Mouse (Mus musculus): ENCODE data around the gene Olfr368. TPM values are rescaled to one million over a fixed set of nuclear protein-coding genes. Genes with fewer than 3 reads are reported as not detected.

Olfr368 gene
- not detected for total RNA-seq (2021)
- long read RNA-seq, experiment 1, result 0 reads
- long read RNA-seq, experiment 2, result 0 reads

- no peak for DNase-seq
- intact Hi-C loops (cut with DNase I), result no loop called here
These were observed at the start of gene Olfr368 for GRCm38 (mm10) chr2:37326215-37326614. Gene Olfr368 (plus strand): TSS chr2:37326515.

GRCm38 (mm10) chr2:37333321-37333720 is 7.0 kb downstream of the Olfr368 start:
- intact Hi-C loops (cut with DNase I), result no loop called here

GRCm38 (mm10) chr2:37338497-37339187 is 12.3 kb downstream of the Olfr368 start:
- intact Hi-C loops (cut with DNase I), result no loop called here
- peak; percentile 43 to 73 for DNase-seq

More at GRCm38 (mm10) chr2:37333321-37333720, 7.0 kb downstream of the Olfr368 start:
- no peak for DNase-seq

- DNase-seq, result no peak
- intact Hi-C loops (cut with DNase I), result no loop called here
These were observed 25.4 kb downstream of the Olfr368 start for GRCm38 (mm10) chr2:37351671-37352070.

GRCm38 (mm10) chr2:37355571-37355970 is 29.3 kb downstream of the Olfr368 start:
- intact Hi-C loops (cut with DNase I), result no loop called here
- DNase-seq, result no peak

GRCm38 (mm10) chr2:37358633-37359540 is 32.6 kb downstream of the Olfr368 start, which contains the start of gene Pdcl:
Gene Pdcl (minus strand): TSS chr2:37359332.
- DNase-seq, result peak; percentile 87 to 88
- intact Hi-C loops (cut with DNase I), result no loop called here

- no peak for DNase-seq
- intact Hi-C loops (cut with DNase I), result no loop called here
These were observed 33.6 kb downstream of the Olfr368 start for GRCm38 (mm10) chr2:37359908-37360307.

- no peak for DNase-seq
- intact Hi-C loops (cut with DNase I), result loop anchor here (5.0 kb wide), 1 partner anchor 37 kb away; no protein-coding TSS in a partner anchor
These were observed 44.3 kb downstream of the Olfr368 start for GRCm38 (mm10) chr2:37370651-37371050.

- intact Hi-C loops (cut with DNase I), result no loop called here
These were observed 49.7 kb downstream of the Olfr368 start for GRCm38 (mm10) chr2:37376018-37376417.

GRCm38 (mm10) chr2:37380189-37380588 is 53.9 kb downstream of the Olfr368 start:
- intact Hi-C loops (cut with DNase I), result no loop called here
- peak; percentile 42 to 69 for DNase-seq

More at GRCm38 (mm10) chr2:37376018-37376417, 49.7 kb downstream of the Olfr368 start:
- DNase-seq, result no peak

Other genes with a start within 250 kb of the Olfr368 start
- gene Olfr361, start 237.2 kb upstream of the Olfr368 start, total RNA-seq (2021), result not detected
- not detected for gene Olfr362, start 208.6 kb upstream of the Olfr368 start, total RNA-seq (2021)
- gene Olfr364-ps1, start 187.2 kb upstream of the Olfr368 start, total RNA-seq (2021), result not detected
- not detected for gene Olfr365, start 138.3 kb upstream of the Olfr368 start, total RNA-seq (2021)
- gene Olfr366, start 114.9 kb upstream of the Olfr368 start, total RNA-seq (2021), result not detected
- gene Pdcl, start 32.8 kb downstream of the Olfr368 start, total RNA-seq (2021), result 10 to 100 TPM; 24.6 to 26.9 TPM
- 10 to 100 TPM; 41.6 to 47.5 TPM for gene Rc3h2, start 96.4 kb downstream of the Olfr368 start, total RNA-seq (2021)
- 1 to 10 TPM; 5.5 to 6.2 TPM for gene Zbtb26, start 116.6 kb downstream of the Olfr368 start, total RNA-seq (2021)
- gene Zbtb6, start 116.7 kb downstream of the Olfr368 start, total RNA-seq (2021), result 1 to 10 TPM; 5.0 to 5.6 TPM
- gene Rabgap1, start 116.8 kb downstream of the Olfr368 start, total RNA-seq (2021), result 10 to 100 TPM; 41.3 to 42.4 TPM
- gene Gpr21, start 189.8 kb downstream of the Olfr368 start, total RNA-seq (2021), result under 1 TPM; 0.91 to 1.00 TPM